Comparison of ENCODE assay signal across 12 mouse cellular contexts in genomic region chr11:69654760-69655159, GRCm38 (mm10). TPM values are rescaled to one million over a fixed set of nuclear protein-coding genes. Genes with fewer than 3 reads are reported as not detected.
DNase-seq lines count a peak whose midpoint lies in the region; ATAC-seq lines count a peak whose summit lies in the region.
"Had no signal": no experiment of that assay in that cellular context is flagged by ENCODE, and none has a peak within 500 bp of the region (broad histone marks: within the 10 kb centered on the region; RNA-seq: fewer than 3 reads in every experiment).

No protein-coding gene starts in this region.

- H3K27me3 ChIP-seq in forebrain, embryonic 15.5 days = no peaks in the 10 kb centered on the region
- no peaks in the 10 kb centered on the region for H3K27me3 ChIP-seq in forebrain, embryonic 14.5 days (replicated peaks; ENCODE audit: control insufficient read depth, insufficient read depth, low read length)
- no peaks in the 10 kb centered on the region for H3K27me3 ChIP-seq in embryonic facial prominence, embryonic 13.5 days

- no peak for DNase-seq in forebrain, embryonic 14.5 days (ENCODE audit: low spot score)
- DNase-seq in lung, adult 18-20 months = peak; percentile 26 to 52
- DNase-seq in lung, postnatal 14 days = no peak
- DNase-seq in yolk sac, embryonic 10.5 days (ENCODE audit: low spot score) = no peak

- H3K27ac ChIP-seq in forebrain, embryonic 15.5 days (replicated peaks) = 0 out of 2 replicates have a peak overlapping the region, but pooled peaks have one; percentile 27
- no peak overlapping the region for H3K27ac ChIP-seq in forebrain, embryonic 14.5 days (ENCODE audit: low read depth, low read length)
- H3K27ac ChIP-seq in embryonic facial prominence, embryonic 13.5 days = peak overlapping the region; percentile 66
- peak overlapping the region; percentile 46 for H3K27ac ChIP-seq in macrophage

- peaks cover 23% of the 10 kb centered on the region for H3K79me2 ChIP-seq in macrophage (ENCODE audit: inconsistent target)

- H3K9ac ChIP-seq in forebrain, embryonic 15.5 days (replicated peaks) = no peak overlapping the region
- no peak overlapping the region; the same call in 1 of the 2 replicates for H3K9ac ChIP-seq in forebrain, embryonic 14.5 days (ENCODE audit: low read length)
- H3K9ac ChIP-seq in embryonic facial prominence, embryonic 13.5 days = no peak overlapping the region

- H3K9me3 ChIP-seq in forebrain, embryonic 15.5 days = no peaks in the 10 kb centered on the region
- no peaks in the 10 kb centered on the region for H3K9me3 ChIP-seq in forebrain, embryonic 14.5 days (replicated peaks; ENCODE audit: control insufficient read depth, low read length)
- H3K9me3 ChIP-seq in embryonic facial prominence, embryonic 13.5 days = no peaks in the 10 kb centered on the region

- H3K4me3 ChIP-seq in forebrain, embryonic 15.5 days = no peak overlapping the region
- no peak overlapping the region for H3K4me3 ChIP-seq in forebrain, embryonic 14.5 days (ENCODE audit: low read depth, low read length)
- H3K4me3 ChIP-seq in embryonic facial prominence, embryonic 13.5 days = no peak overlapping the region
- no peak overlapping the region for H3K4me3 ChIP-seq in macrophage (ENCODE audit: inconsistent target)

- H3K4me2 ChIP-seq in forebrain, embryonic 15.5 days (replicated peaks) = no peak overlapping the region
- H3K4me2 ChIP-seq in forebrain, embryonic 14.5 days (ENCODE audit: low read length) = no peak overlapping the region
- H3K4me2 ChIP-seq in embryonic facial prominence, embryonic 13.5 days = peak overlapping the region; percentile 32

- H3K36me3 ChIP-seq in forebrain, embryonic 15.5 days = peaks cover 68% of the 10 kb centered on the region
- peaks cover 85% of the 10 kb centered on the region for H3K36me3 ChIP-seq in forebrain, embryonic 14.5 days (ENCODE audit: control insufficient read depth, insufficient read depth, low read length)
- peaks cover 81% of the 10 kb centered on the region for H3K36me3 ChIP-seq in embryonic facial prominence, embryonic 13.5 days
- H3K36me3 ChIP-seq in macrophage (ENCODE audit: inconsistent target) = peaks cover 63% of the 10 kb centered on the region

- ATAC-seq in forebrain, embryonic 15.5 days (replicated peaks) = no peak
- no peak for ATAC-seq in forebrain, embryonic 14.5 days
- no peak for ATAC-seq in embryonic facial prominence, embryonic 13.5 days (ENCODE audit: insufficient number of reproducible peaks, insufficient read depth, low FRiP score, low TSS enrichment, low read depth)
- ATAC-seq in erythroid progenitor cell, adult 5-6 weeks (replicated peaks; ENCODE audit: low FRiP score, poor library complexity, severe bottlenecking) = no peak

- peaks cover 10% of the 10 kb centered on the region for H3K4me1 ChIP-seq in forebrain, embryonic 15.5 days
- no peaks in the 10 kb centered on the region for H3K4me1 ChIP-seq in forebrain, embryonic 14.5 days (ENCODE audit: control insufficient read depth, insufficient read depth, low read length)
- H3K4me1 ChIP-seq in embryonic facial prominence, embryonic 13.5 days = peaks cover 28% of the 10 kb centered on the region

- WGBS in forebrain, embryonic 15.5 days = 51% methylated on average over 9 of the region's 9 CpGs
- WGBS in forebrain, embryonic 14.5 days = 52% methylated on average over 9 of the region's 9 CpGs
- 27% methylated on average over 9 of the region's 9 CpGs for WGBS in embryonic facial prominence, embryonic 13.5 days
- 40% methylated on average over 9 of the region's 9 CpGs for WGBS in macrophage (ENCODE audit: missing documents)

RNA-seq across cellular contexts. Expression of gene Sox15, which starts 0.4 kb away (rescaled TPM):
- not detected in 2 replicates for polyA plus RNA-seq in forebrain, embryonic 15.5 days (2015; fragmentation: Nextera tagmentation; extraction: Ambion mirVana)
- not detected in 2 replicates for polyA plus RNA-seq in forebrain, embryonic 14.5 days (2014; fragmentation: Nextera tagmentation; extraction: Ambion mirVana)
- polyA plus RNA-seq in embryonic facial prominence, embryonic 13.5 days (2015; fragmentation: Nextera tagmentation; extraction: Ambion mirVana) = 0.41 and 0.63 TPM in 2 replicates
- 1 to 10 TPM in 4 of 26 experiments, under 1 TPM in 1, not detected in 21; 0.92 to 2.4 (median 1.3) TPM for total RNA-seq in macrophage (2018; cell fraction: chromatin; rRNA removed)
- total RNA-seq in macrophage (2018; cell fraction: cytosol; rRNA removed) = under 1 TPM in 9 of 26 experiments, not detected in 17; 0.16 to 0.54 (median 0.26) TPM
- total RNA-seq in macrophage (2018; cell fraction: nucleus; rRNA removed) = 1 to 10 TPM in 1 of 26 experiments, under 1 TPM in 2, not detected in 23; 0.67 to 1.2 (median 0.92) TPM
- polyA plus RNA-seq in macrophage (2018) = 0.46 TPM in 1 of 3 replicates, not detected in the others
- total RNA-seq in erythroid progenitor cell, adult 5-6 weeks (2015; ENCODE audit: low replicate concordance) = not detected in 2 replicates
- total RNA-seq in erythroid progenitor cell, adult 5-6 weeks (2017; ENCODE audit: low replicate concordance) = not detected in 2 replicates
- total RNA-seq: adrenal gland, adult 2 months; common myeloid progenitor, adult 5-6 weeks; gastrocnemius, postnatal 14 days; layer of hippocampus, adult 18-20 months had no signal

RNA-seq across cellular contexts. Expression of gene Mpdu1, which starts 7.7 kb away (rescaled TPM):
- 89.1 and 91.0 TPM in 2 replicates for polyA plus RNA-seq in forebrain, embryonic 15.5 days (2015; fragmentation: Nextera tagmentation; extraction: Ambion mirVana)
- polyA plus RNA-seq in forebrain, embryonic 14.5 days (2014; fragmentation: Nextera tagmentation; extraction: Ambion mirVana) = 72.9 and 83.0 TPM in 2 replicates
- polyA plus RNA-seq in embryonic facial prominence, embryonic 13.5 days (2015; fragmentation: Nextera tagmentation; extraction: Ambion mirVana) = 54.3 and 74.9 TPM in 2 replicates
- total RNA-seq in macrophage (2018; cell fraction: chromatin; rRNA removed) = 10 to 100 TPM; 38.2 to 95.0 (median 55.7) TPM
- total RNA-seq in macrophage (2018; cell fraction: cytosol; rRNA removed) = 10 to 100 TPM; 52.7 to 76.6 (median 65.2) TPM
- 10 to 100 TPM; 30.8 to 88.6 (median 57.5) TPM for total RNA-seq in macrophage (2018; cell fraction: nucleus; rRNA removed)
- polyA plus RNA-seq in macrophage (2018) = 81.7 to 90.9 TPM (median 89.2 TPM) in 3 replicates
- total RNA-seq in erythroid progenitor cell, adult 5-6 weeks (2015; ENCODE audit: low replicate concordance) = 12.2 and 16.2 TPM in 2 replicates
- total RNA-seq in erythroid progenitor cell, adult 5-6 weeks (2017; ENCODE audit: low replicate concordance) = 17.7 and 28.4 TPM in 2 replicates

RNA-seq across cellular contexts. Expression of gene Cd68, which starts 11.2 kb away (rescaled TPM):
- 6.7 and 7.7 TPM in 2 replicates for polyA plus RNA-seq in forebrain, embryonic 15.5 days (2015; fragmentation: Nextera tagmentation; extraction: Ambion mirVana)
- 8.2 and 9.6 TPM in 2 replicates for polyA plus RNA-seq in forebrain, embryonic 14.5 days (2014; fragmentation: Nextera tagmentation; extraction: Ambion mirVana)
- polyA plus RNA-seq in embryonic facial prominence, embryonic 13.5 days (2015; fragmentation: Nextera tagmentation; extraction: Ambion mirVana) = 11.4 and 11.9 TPM in 2 replicates
- 100 to 1,000 TPM in 22 of 26 experiments, 10 to 100 TPM in 4; 70.0 to 246 (median 131) TPM for total RNA-seq in macrophage (2018; cell fraction: chromatin; rRNA removed)
- total RNA-seq in macrophage (2018; cell fraction: cytosol; rRNA removed) = 1,000 to 10,000 TPM; 1,546 to 3,140 (median 2,433) TPM
- total RNA-seq in macrophage (2018; cell fraction: nucleus; rRNA removed) = 1,000 to 10,000 TPM in 9 of 26 experiments, 100 to 1,000 TPM in 17; 241 to 1,293 (median 906) TPM
- polyA plus RNA-seq in macrophage (2018) = 3,562 to 8,261 TPM (median 3,776 TPM) in 3 replicates
- 65.0 and 66.7 TPM in 2 replicates for total RNA-seq in erythroid progenitor cell, adult 5-6 weeks (2015; ENCODE audit: low replicate concordance)
- 39.1 and 47.7 TPM in 2 replicates for total RNA-seq in erythroid progenitor cell, adult 5-6 weeks (2017; ENCODE audit: low replicate concordance)

RNA-seq across cellular contexts. Expression of gene Eif4a1, which starts 17.5 kb away (rescaled TPM):
- polyA plus RNA-seq in forebrain, embryonic 15.5 days (2015; fragmentation: Nextera tagmentation; extraction: Ambion mirVana) = 547 and 583 TPM in 2 replicates
- polyA plus RNA-seq in forebrain, embryonic 14.5 days (2014; fragmentation: Nextera tagmentation; extraction: Ambion mirVana) = 1,177 and 1,222 TPM in 2 replicates
- polyA plus RNA-seq in embryonic facial prominence, embryonic 13.5 days (2015; fragmentation: Nextera tagmentation; extraction: Ambion mirVana) = 514 and 625 TPM in 2 replicates
- 1,000 to 10,000 TPM in 13 of 26 experiments, 100 to 1,000 TPM in 13; 445 to 1,542 (median 988) TPM for total RNA-seq in macrophage (2018; cell fraction: chromatin; rRNA removed)
- 100 to 1,000 TPM; 534 to 868 (median 666) TPM for total RNA-seq in macrophage (2018; cell fraction: cytosol; rRNA removed)
- total RNA-seq in macrophage (2018; cell fraction: nucleus; rRNA removed) = 1,000 to 10,000 TPM in 4 of 26 experiments, 100 to 1,000 TPM in 22; 458 to 1,180 (median 654) TPM
- 683 to 1,306 TPM (median 693 TPM) in 3 replicates for polyA plus RNA-seq in macrophage (2018)
- total RNA-seq in erythroid progenitor cell, adult 5-6 weeks (2015; ENCODE audit: low replicate concordance) = 233 and 247 TPM in 2 replicates
- 229 and 230 TPM in 2 replicates for total RNA-seq in erythroid progenitor cell, adult 5-6 weeks (2017; ENCODE audit: low replicate concordance)

RNA-seq across cellular contexts. Expression of gene Fxr2, which starts 22.0 kb away (rescaled TPM):
- polyA plus RNA-seq in forebrain, embryonic 15.5 days (2015; fragmentation: Nextera tagmentation; extraction: Ambion mirVana) = 41.0 and 46.1 TPM in 2 replicates
- polyA plus RNA-seq in forebrain, embryonic 14.5 days (2014; fragmentation: Nextera tagmentation; extraction: Ambion mirVana) = 34.2 and 35.0 TPM in 2 replicates
- 36.6 and 44.1 TPM in 2 replicates for polyA plus RNA-seq in embryonic facial prominence, embryonic 13.5 days (2015; fragmentation: Nextera tagmentation; extraction: Ambion mirVana)
- 100 to 1,000 TPM in 16 of 26 experiments, 10 to 100 TPM in 10; 50.3 to 218 (median 119) TPM for total RNA-seq in macrophage (2018; cell fraction: chromatin; rRNA removed)
- total RNA-seq in macrophage (2018; cell fraction: cytosol; rRNA removed) = 10 to 100 TPM; 26.5 to 42.9 (median 37.6) TPM
- 10 to 100 TPM; 40.4 to 94.7 (median 62.9) TPM for total RNA-seq in macrophage (2018; cell fraction: nucleus; rRNA removed)
- polyA plus RNA-seq in macrophage (2018) = 36.0 to 36.7 TPM (median 36.3 TPM) in 3 replicates
- total RNA-seq in erythroid progenitor cell, adult 5-6 weeks (2015; ENCODE audit: low replicate concordance) = 18.0 and 24.9 TPM in 2 replicates
- total RNA-seq in erythroid progenitor cell, adult 5-6 weeks (2017; ENCODE audit: low replicate concordance) = 42.4 and 44.2 TPM in 2 replicates

Comparison
In these comparisons a context has a peak if more than half of its experiments do, and no peak if none do; other contexts are left out.
1. DNase-seq: peak in lung, adult 18-20 months (2 of 2); none in forebrain, embryonic 14.5 days (single experiment), lung, postnatal 14 days (single experiment) and yolk sac, embryonic 10.5 days (single experiment).
2. RNA of gene Cd68, which starts 11.2 kb away (polyA plus RNA-seq): 3,562 to 8,261 TPM in macrophage; 11.4 to 11.9 TPM in embryonic facial prominence, embryonic 13.5 days, 8.2 to 9.6 TPM in forebrain, embryonic 14.5 days and 6.7 to 7.7 TPM in forebrain, embryonic 15.5 days; every median in the first group is over 100 times any median in the second.